Mouse (Mus musculus) megakaryocyte, embryonic 14.5 days (primary cell): ENCODE results near the gene Akr1b10.

Source experiments
- FLI1 ChIP-seq: IDR thresholded peaks from 2 replicates; pipeline ENCODE4 v1.6.1; 2012; ENCODE audit warnings: low read length, inconsistent platforms, mixed read lengths
- GATA1 ChIP-seq: IDR thresholded peaks from 3 replicates; pipeline ENCODE4 v1.6.1; 2012; ENCODE audit warnings: mixed read lengths, low read length, inconsistent platforms, borderline replicate concordance

DNA sequence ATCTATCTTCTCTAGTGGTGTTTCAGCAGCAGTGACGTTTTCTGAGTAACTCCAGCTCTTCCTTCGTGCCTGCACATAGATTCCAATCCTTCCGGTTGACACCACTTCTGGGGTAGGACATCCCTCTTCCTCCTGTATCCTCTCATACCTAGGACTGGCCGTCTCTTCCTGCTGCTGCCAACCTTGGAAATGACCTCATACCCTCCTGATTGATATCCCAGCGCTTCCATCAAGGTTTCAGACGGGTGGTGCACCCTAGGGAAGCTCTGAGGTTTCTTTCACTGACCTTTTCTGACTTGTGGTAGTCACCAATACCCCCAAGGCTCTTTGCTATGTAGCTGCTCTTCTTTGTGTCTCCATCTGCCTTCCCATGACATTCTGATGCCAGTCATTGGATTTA, 14.4 kb downstream of the Akr1b10 start:
- TF ChIP-seq GATA1 (no peak), FLI1 (no peak)
